Mouse (Mus musculus): ENCODE data around the gene Tdgf1.

Tdgf1 gene

GRCm38 (mm10) chr9:110952931-110953549 is 7.1 kb upstream of the Tdgf1 start:
- no peak for DNase-seq

GRCm38 (mm10) chr9:110952398-110952797 is 6.4 kb upstream of the Tdgf1 start:
- DNase-seq: no peak

- no peak for DNase-seq
Observed at GRCm38 (mm10) chr9:110951866-110952265, 5.9 kb upstream of the Tdgf1 start.

DNA sequence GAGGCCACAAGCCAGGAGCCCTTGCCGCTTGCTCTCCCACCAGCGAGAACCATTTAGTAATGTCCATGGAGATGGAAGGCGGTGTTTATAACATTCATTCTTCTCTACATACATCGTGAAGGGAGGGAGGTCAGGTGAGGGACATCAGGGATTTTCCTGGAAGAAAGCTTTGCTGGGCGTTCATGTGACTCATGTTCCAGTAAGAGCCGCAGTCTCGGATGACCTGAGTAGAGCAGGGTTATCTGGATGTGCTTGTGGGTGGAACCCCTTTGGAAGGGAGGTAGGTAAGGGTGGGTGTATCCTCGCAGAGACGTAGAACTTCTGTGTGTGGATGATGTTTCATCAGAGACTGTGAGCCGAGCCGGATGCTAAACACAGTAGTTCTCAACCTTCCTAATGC is 5.4 kb upstream of the Tdgf1 start, which contains the start of gene Lrrc2:
TSS of gene Lrrc2 (plus strand) at position 149 of the 400 bp plus-strand sequence.
- DNase-seq: no peak

GRCm38 (mm10) chr9:110950109-110950508 is 4.2 kb upstream of the Tdgf1 start:
- DNase-seq: no peak

GRCm38 (mm10) chr9:110948813-110949310 is 2.9 kb upstream of the Tdgf1 start:
- no peak for DNase-seq

- no peak for DNase-seq
Observed at GRCm38 (mm10) chr9:110947900-110948299, 1.9 kb upstream of the Tdgf1 start.

DNA sequence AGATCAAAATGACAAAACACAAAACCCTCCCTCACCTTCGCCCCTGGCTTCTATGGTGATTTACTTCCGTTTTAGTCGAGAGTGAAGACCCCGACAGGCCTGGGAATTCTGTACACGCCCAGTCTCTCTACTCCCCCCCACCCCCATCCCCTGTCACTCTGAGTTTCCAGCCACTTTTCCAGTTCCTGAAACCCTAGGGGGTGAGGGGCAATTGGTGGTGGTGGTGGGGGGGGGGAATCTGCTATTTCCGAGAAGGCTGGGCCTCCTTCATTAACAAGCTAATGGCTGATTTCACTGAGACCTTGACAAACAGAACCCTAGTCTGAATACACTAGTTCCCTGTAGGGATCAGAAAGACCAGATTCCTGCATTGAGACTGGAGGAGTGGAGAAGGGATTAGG is 1.3 kb upstream of the Tdgf1 start:
- peak; percentile 19 for DNase-seq

DNA sequence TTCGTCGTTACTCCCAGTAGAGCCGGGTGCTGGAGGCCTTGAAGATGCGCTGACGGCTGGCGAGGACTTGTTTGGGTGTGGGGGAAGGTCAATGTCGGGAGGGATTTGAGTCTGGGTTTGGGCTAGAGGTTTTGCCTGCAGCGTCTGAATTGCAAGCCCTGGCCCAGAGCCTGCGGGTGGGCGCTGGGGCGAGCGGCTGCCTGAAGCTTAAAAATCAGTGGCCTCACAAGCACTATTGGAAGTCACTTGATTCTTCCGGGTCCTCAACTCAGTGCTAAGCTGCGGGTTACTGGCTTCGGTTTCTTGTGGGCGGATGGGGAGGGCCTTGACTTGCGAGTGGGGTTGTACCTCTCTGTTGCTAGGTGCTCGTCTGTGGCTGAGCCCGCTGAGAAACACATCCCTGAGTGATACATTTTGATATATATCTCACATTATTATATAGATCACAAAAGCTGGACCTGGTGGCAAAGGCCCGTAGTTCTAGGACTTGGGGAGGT is 638 bp upstream of the Tdgf1 start:
- DNase-seq: peak; percentile 26

DNA sequence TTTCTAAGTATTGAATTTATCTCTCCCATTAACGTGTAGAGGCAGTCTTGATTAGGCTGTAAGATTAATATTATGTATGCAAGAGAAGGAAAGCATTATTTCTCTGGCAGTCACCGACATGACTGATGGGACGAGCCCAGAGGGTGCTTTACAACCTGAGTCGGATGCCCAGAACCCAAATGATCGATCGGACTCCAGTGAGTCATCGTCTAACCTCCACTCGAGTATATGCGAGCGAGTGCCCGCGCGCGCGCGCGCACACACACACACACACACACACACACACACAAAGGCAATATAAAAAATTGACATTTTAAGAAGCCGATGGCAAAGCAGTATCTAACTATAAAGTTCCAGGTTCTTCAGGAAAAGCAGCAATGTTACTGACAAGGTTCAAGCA is 615 bp downstream of the Tdgf1 start:
- no peak for DNase-seq

DNA sequence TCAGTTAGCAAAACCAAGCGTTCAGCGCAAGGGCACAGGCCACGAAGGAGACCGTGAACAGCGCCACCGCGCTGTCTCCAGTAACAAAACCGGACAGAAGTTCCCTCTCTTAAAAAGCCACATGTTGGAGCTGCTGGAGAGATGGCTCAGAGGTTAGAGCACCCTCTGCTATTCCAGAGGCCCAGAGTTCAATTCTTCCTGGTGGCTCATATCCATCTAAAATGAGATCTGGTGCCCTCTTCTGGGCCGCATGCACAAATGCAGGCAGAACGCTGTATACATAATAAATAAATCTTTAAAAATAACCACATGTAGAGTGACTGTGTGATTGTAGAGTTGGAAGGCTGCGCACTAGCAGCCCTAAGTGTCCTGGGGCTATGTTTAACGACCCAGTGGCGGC is 1.7 kb downstream of the Tdgf1 start:
- DNase-seq: peak; percentile 40

- DNase-seq: no peak
Observed at GRCm38 (mm10) chr9:110937506-110938490, 8.2 kb downstream of the Tdgf1 start.

DNA sequence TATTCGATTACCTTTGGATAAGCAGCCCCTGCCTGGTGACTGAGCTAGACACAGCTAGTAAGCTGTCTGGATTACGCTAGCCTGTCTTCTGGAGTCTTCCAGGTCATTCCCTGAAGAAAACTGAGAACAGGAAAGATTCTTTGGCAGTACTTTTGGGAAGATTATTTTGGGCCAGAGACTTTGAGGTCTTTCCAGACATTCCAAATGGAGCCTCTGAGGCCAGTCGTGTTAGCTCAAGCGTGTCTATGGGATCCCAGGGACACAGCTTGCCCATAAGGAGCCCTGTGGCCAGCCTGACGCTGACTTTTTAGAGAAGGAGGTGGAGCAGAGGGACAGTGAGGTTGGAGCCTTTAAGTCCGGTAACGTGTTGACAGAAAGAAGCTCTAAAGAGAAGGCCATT is 10.0 kb downstream of the Tdgf1 start:
- DNase-seq: no peak

- DNase-seq: no peak
Observed at GRCm38 (mm10) chr9:110933850-110934437, 12.0 kb downstream of the Tdgf1 start.

- no peak for DNase-seq
Observed at GRCm38 (mm10) chr9:110931573-110931972, 14.4 kb downstream of the Tdgf1 start.

DNA sequence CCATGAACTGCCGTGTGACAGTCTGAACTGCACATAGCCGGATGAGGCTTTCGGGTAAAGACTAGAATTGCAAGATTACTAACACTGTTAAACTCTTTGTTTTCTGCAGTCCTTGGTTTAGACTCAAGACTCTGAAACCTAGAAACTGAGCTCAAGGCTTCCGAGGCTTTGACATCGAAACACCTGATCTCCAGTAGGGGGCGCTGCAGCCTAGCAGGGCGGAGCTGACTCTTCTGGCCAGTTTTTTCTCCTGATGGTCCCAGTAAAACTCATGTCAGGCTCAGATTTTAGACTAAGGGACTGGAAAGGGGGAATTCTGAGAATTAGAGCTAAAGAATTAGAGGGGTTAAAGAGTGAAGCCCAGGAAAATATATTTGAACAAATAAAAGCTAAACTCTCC is 23.2 kb downstream of the Tdgf1 start:
- peak; percentile 75 for DNase-seq

GRCm38 (mm10) chr9:110920665-110921419 is 25.1 kb downstream of the Tdgf1 start:
- no peak for DNase-seq

DNA sequence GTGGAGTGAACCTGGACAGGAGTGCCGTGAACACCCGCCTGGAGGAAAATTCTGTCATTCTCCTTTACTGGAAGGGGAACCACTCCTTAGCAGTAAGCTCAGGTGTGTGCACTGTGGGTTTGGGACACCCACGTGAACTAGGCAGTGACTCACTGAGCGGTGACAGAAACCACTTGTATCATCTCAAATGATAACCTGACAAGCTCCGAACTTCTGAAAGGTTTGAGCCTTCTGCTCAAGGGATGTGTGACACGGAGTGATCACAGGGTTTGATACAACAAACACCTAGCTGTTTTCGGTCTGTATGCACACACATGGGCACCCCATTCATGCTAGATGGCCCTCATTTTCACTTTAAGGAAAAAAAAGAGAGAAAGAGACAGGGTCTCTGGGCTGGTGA is 29.2 kb downstream of the Tdgf1 start, which contains the start of gene Fam240a:
TSS of gene Fam240a (minus strand) at position 76 of the 400 bp plus-strand sequence.
- no peak for DNase-seq

- DNase-seq: no peak
Observed at GRCm38 (mm10) chr9:110915466-110915865, 30.5 kb downstream of the Tdgf1 start.

- no peak for DNase-seq
Observed at GRCm38 (mm10) chr9:110914631-110915236, 31.2 kb downstream of the Tdgf1 start.

- no peak for DNase-seq
Observed at GRCm38 (mm10) chr9:110909371-110909967, 36.5 kb downstream of the Tdgf1 start.

DNA sequence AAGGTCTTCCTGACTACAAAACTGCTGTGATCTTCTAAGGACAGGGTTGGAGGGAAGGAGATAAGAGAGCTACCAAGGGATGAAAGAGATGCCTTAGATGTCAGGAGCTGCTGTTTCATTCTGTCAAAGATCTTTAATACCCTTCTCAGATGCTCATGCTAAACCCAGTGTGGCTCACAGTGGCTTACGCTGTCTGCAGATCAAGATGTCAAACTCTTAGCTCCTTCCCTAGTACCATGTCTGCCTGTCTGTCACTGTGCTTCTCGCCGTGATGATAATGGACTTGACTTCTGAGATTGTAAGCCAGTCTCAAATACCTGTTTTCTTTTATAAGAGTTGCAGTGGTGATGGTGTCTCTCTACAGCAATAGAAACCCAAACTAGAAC is 37.3 kb downstream of the Tdgf1 start:
- DNase-seq: no peak

Data from retina, postnatal 1 day (tissue).